Mouse (Mus musculus) intestine, postnatal 0 days (tissue): ENCODE measurements around the gene Dtx1. TPM values are rescaled to one million over a fixed set of nuclear protein-coding genes. Genes with fewer than 3 reads are reported as not detected.

Experiments
- ATAC-seq: fragments of 200-750 bp; cut with Nextera tagmentation; 2 replicates; pipeline ENCODE4 v1.8.0; 2017; ENCODE audit warnings: mild to moderate bottlenecking, moderate TSS enrichment, moderate library complexity
- H3K27ac ChIP-seq: fragments of 300-500 bp; sonication (generic); 2 replicates; pipeline ENCODE4 v1.5.1; 2014; ENCODE audit warnings: mild to moderate bottlenecking, low read depth, low read length, moderate library complexity
- H3K27me3 ChIP-seq: fragments of 300-500 bp; sonication (generic); replicated peaks from 2 replicates; pipeline ENCODE4 v1.6.1; 2014; ENCODE audit warnings: low read length, mixed read lengths; ENCODE audit not compliant: control insufficient read depth, insufficient read depth
- H3K36me3 ChIP-seq: fragments of 300-500 bp; sonication (generic); 2 replicates; pipeline ENCODE4 v1.6.1; 2014; ENCODE audit warnings: mild to moderate bottlenecking, moderate library complexity; ENCODE audit not compliant: control insufficient read depth, insufficient read depth
- H3K4me1 ChIP-seq: fragments of 300-500 bp; sonication (generic); replicated peaks from 2 replicates; pipeline ENCODE4 v1.6.1; 2014; ENCODE audit warnings: antibody characterized with exemption, low read length, mixed read lengths; ENCODE audit not compliant: control insufficient read depth, insufficient read depth
- H3K4me2 ChIP-seq: fragments of 300-500 bp; sonication (generic); replicated peaks from 2 replicates; pipeline ENCODE4 v1.6.1; 2014; ENCODE audit warnings: low read depth, mild to moderate bottlenecking, moderate library complexity
- H3K4me3 ChIP-seq: fragments of 300-500 bp; sonication (generic); 2 replicates; pipeline ENCODE4 v1.5.1; 2014; ENCODE audit warnings: low read depth, low read length
- H3K9ac ChIP-seq: fragments of 300-500 bp; sonication (generic); 2 replicates; pipeline ENCODE4 v1.6.1; 2014; ENCODE audit warnings: mild to moderate bottlenecking, low read depth, low read length
- H3K9me3 ChIP-seq: fragments of 300-500 bp; sonication (generic); 2 replicates; pipeline ENCODE4 v1.6.1; 2016; ENCODE audit warnings: mixed run types; ENCODE audit not compliant: control insufficient read depth
- CTCF ChIP-seq: sonication (generic); IDR thresholded peaks from 2 replicates; pipeline ENCODE4 v1.5.1; 2016; ENCODE audit warnings: low read depth, mild to moderate bottlenecking, control low read depth, antibody characterized with exemption, moderate library complexity
- WGBS: fragments of 180-500 bp; shearing (Covaris S2); extraction: QIAGEN DNeasy Blood & Tissue Kit; methylation state at CpG from one replicate; pipeline ENCODE4 v1.1.7; 2014; 5-methylcytosine and 5-hydroxymethylcytosine counted together
- polyA plus RNA-seq: library from polyadenylated mRNA; unstranded; fragments of >200 nt; fragmentation: Nextera tagmentation; extraction: Ambion mirVana; gene quantifications from 2 replicates; pipeline ENCODE4 v1.2.1, GENCODE M21; 2015

Dtx1 gene
- polyA plus RNA-seq, 1 experiment from 2014 or later, result 2.3 TPM

DNA sequence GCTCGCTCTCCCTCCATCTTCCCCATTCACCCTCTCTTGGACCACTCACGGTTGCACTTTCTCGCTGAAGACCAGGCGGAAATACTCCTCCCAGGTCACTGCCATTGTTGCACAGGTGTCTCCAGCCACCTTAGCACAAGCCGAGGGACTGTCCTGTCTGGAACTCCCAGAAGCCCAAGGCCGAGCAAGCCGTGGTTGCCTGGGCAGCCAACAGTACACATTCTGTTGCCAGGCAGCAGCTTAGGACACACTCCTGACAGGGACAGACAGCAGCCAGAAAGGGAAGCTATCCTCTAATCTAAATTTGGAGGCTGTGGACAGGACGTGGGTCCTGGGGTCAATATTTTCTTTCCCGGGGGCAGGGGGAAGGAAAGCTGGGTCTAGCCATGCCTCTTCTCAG is 77.6 kb downstream of the Dtx1 start, which contains the start of gene Cfap73:
TSS of gene Cfap73 (minus strand) at position 105 of the 400 bp plus-strand sequence.
- ATAC-seq, result no peak
- Histone ChIP-seq H3K4me3 (no peak within 1 kb of the TSS), H3K9ac (no peak within 1 kb of the TSS), H3K27ac (no peak within 1 kb of the TSS), H3K4me1 (no peaks in the 10 kb centered on the region), H3K27me3 (peaks cover 5% of the 10 kb centered on the region; the same call in 1 of the 2 replicates), H3K4me2 (no peak within 1 kb of the TSS), H3K36me3 (no peaks in the 10 kb centered on the region), H3K9me3 (peaks cover 3% of the 10 kb centered on the region; the same call in 1 of the 2 replicates)
- WGBS, result 40% methylated on average over 9 of the region's 9 CpGs
- no peak for TF ChIP-seq CTCF

GRCm38 (mm10) chr5:120631892-120632291 is 79.8 kb downstream of the Dtx1 start:
- Histone ChIP-seq H3K9ac (no peak overlapping the region), H3K9me3 (peaks cover 3% of the 10 kb centered on the region; the same call in 1 of the 2 replicates), H3K27me3 (peaks cover 5% of the 10 kb centered on the region; the same call in 1 of the 2 replicates), H3K4me3 (no peak overlapping the region), H3K36me3 (peaks cover 15% of the 10 kb centered on the region), H3K4me1 (no peaks in the 10 kb centered on the region), H3K4me2 (no peak overlapping the region), H3K27ac (no peak overlapping the region)
- no peak for ATAC-seq
- peak; percentile 27; the same call in 1 of the 2 replicates for TF ChIP-seq CTCF
- 84% methylated on average over 5 of the region's 5 CpGs for WGBS

GRCm38 (mm10) chr5:120631128-120631527 is 80.6 kb downstream of the Dtx1 start:
- Histone ChIP-seq H3K4me2 (peak overlapping the region; percentile 32; the same call in 1 of the 2 replicates), H3K9ac (peak overlapping the region; percentile 17; the same call in 1 of the 2 replicates), H3K4me1 (no peaks in the 10 kb centered on the region), H3K36me3 (peaks cover 17% of the 10 kb centered on the region), H3K4me3 (peak overlapping the region; percentile 5; the same call in 1 of the 2 replicates), H3K9me3 (peaks cover 3% of the 10 kb centered on the region; the same call in 1 of the 2 replicates), H3K27ac (no peak overlapping the region), H3K27me3 (peaks cover 5% of the 10 kb centered on the region; the same call in 1 of the 2 replicates)
- 8% methylated on average over 29 of the region's 29 CpGs for WGBS
- TF ChIP-seq CTCF, result no peak
- ATAC-seq, result no peak

Other genes with a start within 250 kb of the Dtx1 start
- gene Sdsl, start 239.1 kb downstream of the Dtx1 start, polyA plus RNA-seq, result 21.2 and 21.5 TPM in 2 replicates
- not detected in 2 replicates for gene Sds, start 235.4 kb downstream of the Dtx1 start, polyA plus RNA-seq
- 63.6 and 67.2 TPM in 2 replicates for gene Plbd2, start 208.3 kb downstream of the Dtx1 start, polyA plus RNA-seq
- 4.1 and 4.4 TPM in 2 replicates for gene Slc8b1, start 200.8 kb downstream of the Dtx1 start, polyA plus RNA-seq
- gene Tpcn1, start 123.3 kb downstream of the Dtx1 start, polyA plus RNA-seq, result 31.5 and 35.6 TPM in 2 replicates
- gene Iqcd, start 122.9 kb downstream of the Dtx1 start, polyA plus RNA-seq, result 0.30 and 0.47 TPM in 2 replicates
- gene Rita1, start 99.3 kb downstream of the Dtx1 start, polyA plus RNA-seq, result 6.1 and 7.5 TPM in 2 replicates
- gene Ddx54, start 99.2 kb downstream of the Dtx1 start, polyA plus RNA-seq, result 19.9 and 20.9 TPM in 2 replicates
- gene Cfap73, start 77.7 kb downstream of the Dtx1 start, polyA plus RNA-seq, result not detected in 2 replicates
- 3.0 and 5.1 TPM in 2 replicates for gene Rasal1, start 63.1 kb downstream of the Dtx1 start, polyA plus RNA-seq
- gene Oas2, start 37.9 kb upstream of the Dtx1 start, polyA plus RNA-seq, result 0.23 and 0.41 TPM in 2 replicates
- 0.66 and 0.78 TPM in 2 replicates for gene Oas3, start 65.7 kb upstream of the Dtx1 start, polyA plus RNA-seq
- gene Oas1e, start 83.6 kb upstream of the Dtx1 start, polyA plus RNA-seq, result 0.10 TPM in 1 of 2 replicates, not detected in the other
- 1.0 and 1.2 TPM in 2 replicates for gene Oas1c, start 100.6 kb upstream of the Dtx1 start, polyA plus RNA-seq
- not detected in 2 replicates for gene Oas1f, start 135.4 kb upstream of the Dtx1 start, polyA plus RNA-seq
- not detected in 2 replicates for gene Oas1h, start 149.5 kb upstream of the Dtx1 start, polyA plus RNA-seq
- gene Oas1g, start 175.7 kb upstream of the Dtx1 start, polyA plus RNA-seq, result 30.9 and 31.8 TPM in 2 replicates
- gene Oas1a, start 195.6 kb upstream of the Dtx1 start, polyA plus RNA-seq, result 65.4 and 65.6 TPM in 2 replicates
- gene Oas1d, start 202.6 kb upstream of the Dtx1 start, polyA plus RNA-seq, result 0.18 and 0.25 TPM in 2 replicates